Mouse (Mus musculus): ENCODE measurements at regions not wholly inside any gene's neighbourhood (a gene's known extent, or its start where the extent isn't known, plus 50 kb on each side); places are given as distances from the start of the nearest gene placed in this dataset.
A peak's percentile ranks its signal among the peaks of the same experiment; 100 is the strongest.

DNA sequence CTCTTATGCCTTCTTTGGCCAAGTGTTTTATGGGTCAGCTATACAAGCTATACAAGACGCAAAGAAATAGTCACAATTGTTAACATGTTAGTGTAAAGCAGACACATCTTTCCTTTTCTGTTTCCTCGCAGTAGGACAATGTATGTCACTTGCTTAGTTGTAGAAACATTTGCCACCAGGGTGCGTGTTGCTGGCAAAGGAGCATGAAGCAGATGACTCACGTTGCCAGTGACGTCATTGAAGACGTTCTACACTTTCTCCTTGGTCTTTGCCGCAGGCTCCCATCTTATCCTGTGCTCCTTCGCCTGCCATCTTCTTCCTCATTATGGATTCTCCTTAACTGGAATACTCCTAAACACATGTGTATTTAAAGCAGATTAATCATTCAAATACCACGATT lies 188.5 kb upstream of the Adra1b start:
- Histone ChIP-seq H3K9me3 (ENCODE audit: control insufficient read depth, low read length) (0 out of 2 replicates have a peak, but pooled peaks cover 4% of the 10 kb centered on the region), H3K4me2 (replicated peaks) (no peak overlapping the region), H3K27me3 (ENCODE audit: control insufficient read depth, insufficient read depth, low read length) (no peaks in the 10 kb centered on the region), H3K9ac (no peak overlapping the region), H3K27ac (no peak overlapping the region), H3K4me3 (replicated peaks; ENCODE audit: low read length) (no peak overlapping the region), H3K36me3 (replicated peaks; ENCODE audit: control insufficient read depth, insufficient read depth) (no peaks in the 10 kb centered on the region), H3K4me1 (replicated peaks; ENCODE audit: control insufficient read depth, insufficient read depth, low read length) (no peaks in the 10 kb centered on the region)
- WGBS, result 93% methylated on average over 9 of the region's 9 CpGs
- no peak for ATAC-seq (ENCODE audit: low FRiP score)
- DNase-seq (ENCODE audit: low spot score), result no peak

- no peak overlapping the region for H3K4me2 ChIP-seq (replicated peaks)
- no peak for DNase-seq (ENCODE audit: low spot score)
- WGBS, result 74% methylated on average over 4 of the region's 4 CpGs
- H3K4me1 ChIP-seq (replicated peaks; ENCODE audit: control insufficient read depth, insufficient read depth, low read length), result no peaks in the 10 kb centered on the region
- H3K36me3 ChIP-seq (replicated peaks; ENCODE audit: control insufficient read depth, insufficient read depth), result no peaks in the 10 kb centered on the region
- no peak overlapping the region for H3K4me3 ChIP-seq (replicated peaks; ENCODE audit: low read length)
- ATAC-seq (ENCODE audit: low FRiP score), result no peak
- 0 out of 2 replicates have a peak, but pooled peaks cover 4% of the 10 kb centered on the region for H3K9me3 ChIP-seq (ENCODE audit: control insufficient read depth, low read length)
- no peaks in the 10 kb centered on the region for H3K27me3 ChIP-seq (ENCODE audit: control insufficient read depth, insufficient read depth, low read length)
- H3K9ac ChIP-seq, result no peak overlapping the region
- H3K27ac ChIP-seq, result no peak overlapping the region
These were observed 194.3 kb upstream of the Adra1b start for GRCm38 (mm10) chr11:44095280-44095679.

DNA sequence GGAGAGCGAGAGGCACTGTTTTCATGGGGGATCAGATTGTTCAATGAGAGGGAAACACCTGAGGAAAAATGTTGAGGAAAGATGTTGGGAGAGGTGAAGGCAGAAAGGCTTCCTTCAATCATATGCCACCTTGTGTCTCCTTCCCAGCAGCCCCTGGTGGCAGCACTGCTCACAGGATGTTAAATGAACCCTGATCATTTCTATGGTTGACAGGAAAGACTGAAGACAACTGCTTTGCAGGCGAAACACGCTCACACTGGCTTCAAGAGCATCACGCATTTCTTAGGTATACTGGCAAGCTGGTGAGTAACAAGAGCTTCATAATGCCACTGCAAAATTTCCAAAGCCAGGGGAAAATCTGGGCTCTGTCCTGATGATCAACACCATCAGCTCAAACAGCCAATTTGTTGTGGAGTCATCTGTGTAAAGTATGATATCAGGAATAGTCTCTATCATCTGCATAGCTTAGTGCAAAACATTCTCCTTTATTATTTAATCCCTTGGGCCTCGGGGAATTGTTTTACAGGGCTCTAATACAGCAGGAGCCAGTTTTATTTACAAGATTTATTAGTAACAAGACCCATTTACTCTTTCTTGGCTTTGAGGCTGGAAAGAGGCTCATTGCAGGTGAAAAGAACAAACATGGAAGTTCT lies 202.3 kb upstream of the Adra1b start:
- WGBS, result 75% methylated on average over 5 of the region's 5 CpGs
- Histone ChIP-seq H3K9me3 (ENCODE audit: control insufficient read depth, low read length) (no peaks in the 10 kb centered on the region), H3K36me3 (replicated peaks; ENCODE audit: control insufficient read depth, insufficient read depth) (no peaks in the 10 kb centered on the region), H3K9ac (no peak overlapping the region), H3K27ac (no peak overlapping the region), H3K4me3 (replicated peaks; ENCODE audit: low read length) (no peak overlapping the region), H3K4me1 (replicated peaks; ENCODE audit: control insufficient read depth, insufficient read depth, low read length) (0 out of 2 replicates have a peak, but pooled peaks cover 7% of the 10 kb centered on the region), H3K27me3 (ENCODE audit: control insufficient read depth, insufficient read depth, low read length) (no peaks in the 10 kb centered on the region), H3K4me2 (replicated peaks) (no peak overlapping the region)
- DNase-seq (ENCODE audit: low spot score), result no peak
- ATAC-seq (ENCODE audit: low FRiP score), result no peak

- Histone ChIP-seq H3K27ac (no peak overlapping the region), H3K4me3 (replicated peaks; ENCODE audit: low read length) (no peak overlapping the region), H3K9ac (no peak overlapping the region), H3K27me3 (ENCODE audit: control insufficient read depth, insufficient read depth, low read length) (no peaks in the 10 kb centered on the region), H3K36me3 (replicated peaks; ENCODE audit: control insufficient read depth, insufficient read depth) (no peaks in the 10 kb centered on the region), H3K9me3 (ENCODE audit: control insufficient read depth, low read length) (no peaks in the 10 kb centered on the region), H3K4me1 (replicated peaks; ENCODE audit: control insufficient read depth, insufficient read depth, low read length) (0 out of 2 replicates have a peak, but pooled peaks cover 7% of the 10 kb centered on the region), H3K4me2 (replicated peaks) (no peak overlapping the region)
- peak; percentile 59; the same call in 1 of the 2 replicates for ATAC-seq (ENCODE audit: low FRiP score)
- DNase-seq (ENCODE audit: low spot score), result peak; percentile 69
These were observed 202.8 kb upstream of the Adra1b start for GRCm38 (mm10) chr11:44103841-44104191.

- ATAC-seq (ENCODE audit: low FRiP score) (no peak), DNase-seq (ENCODE audit: low spot score) (no peak)
- WGBS, result 80% methylated on average over 1 of the region's 1 CpGs
- no peak overlapping the region for H3K4me2 ChIP-seq (replicated peaks)
- no peak overlapping the region for H3K9ac ChIP-seq
- no peaks in the 10 kb centered on the region for H3K27me3 ChIP-seq (ENCODE audit: control insufficient read depth, insufficient read depth, low read length)
- H3K36me3 ChIP-seq (replicated peaks; ENCODE audit: control insufficient read depth, insufficient read depth), result no peaks in the 10 kb centered on the region
- 0 out of 2 replicates have a peak, but pooled peaks cover 7% of the 10 kb centered on the region for H3K4me1 ChIP-seq (replicated peaks; ENCODE audit: control insufficient read depth, insufficient read depth, low read length)
- H3K4me3 ChIP-seq (replicated peaks; ENCODE audit: low read length), result no peak overlapping the region
- H3K27ac ChIP-seq, result no peak overlapping the region
- no peaks in the 10 kb centered on the region for H3K9me3 ChIP-seq (ENCODE audit: control insufficient read depth, low read length)
These were observed 205.2 kb upstream of the Adra1b start for GRCm38 (mm10) chr11:44106231-44106630.

- Histone ChIP-seq H3K36me3 (replicated peaks; ENCODE audit: control insufficient read depth, insufficient read depth) (no peaks in the 10 kb centered on the region), H3K4me2 (replicated peaks) (no peak overlapping the region), H3K4me1 (replicated peaks; ENCODE audit: control insufficient read depth, insufficient read depth, low read length) (no peaks in the 10 kb centered on the region), H3K4me3 (replicated peaks; ENCODE audit: low read length) (no peak overlapping the region), H3K9me3 (ENCODE audit: control insufficient read depth, low read length) (no peaks in the 10 kb centered on the region), H3K9ac (no peak overlapping the region), H3K27me3 (ENCODE audit: control insufficient read depth, insufficient read depth, low read length) (no peaks in the 10 kb centered on the region), H3K27ac (no peak overlapping the region)
- WGBS, result 43% methylated on average over 5 of the region's 5 CpGs
- DNase-seq (ENCODE audit: low spot score) (no peak), ATAC-seq (ENCODE audit: low FRiP score) (peak; percentile 34; the same call in 1 of the 2 replicates)
These were observed 210.5 kb upstream of the Adra1b start for GRCm38 (mm10) chr11:44111525-44111924.

- no peaks in the 10 kb centered on the region for H3K9me3 ChIP-seq (ENCODE audit: control insufficient read depth, low read length)
- no peak overlapping the region for H3K4me2 ChIP-seq (replicated peaks)
- DNase-seq (ENCODE audit: low spot score) (no peak), ATAC-seq (ENCODE audit: low FRiP score) (no peak)
- H3K27me3 ChIP-seq (ENCODE audit: control insufficient read depth, insufficient read depth, low read length), result no peaks in the 10 kb centered on the region
- no peak overlapping the region for H3K9ac ChIP-seq
- no peak overlapping the region for H3K4me3 ChIP-seq (replicated peaks; ENCODE audit: low read length)
- 38% methylated on average over 9 of the region's 9 CpGs for WGBS
- H3K36me3 ChIP-seq (replicated peaks; ENCODE audit: control insufficient read depth, insufficient read depth), result no peaks in the 10 kb centered on the region
- H3K4me1 ChIP-seq (replicated peaks; ENCODE audit: control insufficient read depth, insufficient read depth, low read length), result peaks cover 3% of the 10 kb centered on the region; the same call in 1 of the 2 replicates
- H3K27ac ChIP-seq, result no peak overlapping the region
These were observed 226.1 kb upstream of the Adra1b start for GRCm38 (mm10) chr11:44127088-44127487.

GRCm38 (mm10) chr11:44128481-44128880 lies 227.5 kb upstream of the Adra1b start:
- H3K4me1 ChIP-seq (replicated peaks; ENCODE audit: control insufficient read depth, insufficient read depth, low read length), result peaks cover 3% of the 10 kb centered on the region; the same call in 1 of the 2 replicates
- 95% methylated on average over 6 of the region's 6 CpGs for WGBS
- no peaks in the 10 kb centered on the region for H3K9me3 ChIP-seq (ENCODE audit: control insufficient read depth, low read length)
- no peaks in the 10 kb centered on the region for H3K36me3 ChIP-seq (replicated peaks; ENCODE audit: control insufficient read depth, insufficient read depth)
- no peak for ATAC-seq (ENCODE audit: low FRiP score)
- H3K4me3 ChIP-seq (replicated peaks; ENCODE audit: low read length), result no peak overlapping the region
- H3K27ac ChIP-seq, result no peak overlapping the region
- no peaks in the 10 kb centered on the region for H3K27me3 ChIP-seq (ENCODE audit: control insufficient read depth, insufficient read depth, low read length)
- DNase-seq (ENCODE audit: low spot score), result no peak
- no peak overlapping the region for H3K4me2 ChIP-seq (replicated peaks)
- H3K9ac ChIP-seq, result no peak overlapping the region

GRCm38 (mm10) chr11:44133244-44133643 lies 232.2 kb upstream of the Adra1b start:
- no peak for ATAC-seq (ENCODE audit: low FRiP score)
- 73% methylated on average over 7 of the region's 7 CpGs for WGBS

DNA sequence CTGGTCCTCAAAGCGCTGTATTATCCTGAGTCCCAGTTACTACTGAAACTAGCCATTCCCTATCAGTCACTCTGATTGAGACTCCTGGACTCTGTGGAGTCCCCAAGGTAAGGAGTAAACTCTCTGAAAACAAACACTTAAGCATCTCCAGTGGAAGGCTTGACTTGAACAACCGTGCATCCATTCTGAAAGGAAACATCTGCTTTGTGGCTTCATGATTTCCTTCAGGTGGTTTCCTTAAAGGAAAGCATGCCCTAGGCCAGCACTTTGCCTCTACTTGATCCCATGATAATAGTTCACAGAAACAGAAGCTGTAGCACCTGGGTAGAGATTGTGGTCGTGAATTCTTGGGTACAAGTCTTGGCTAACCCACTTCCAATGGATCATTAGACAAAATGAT lies 235.0 kb upstream of the Adra1b start:
- no peak overlapping the region for H3K4me2 ChIP-seq (replicated peaks)
- H3K4me1 ChIP-seq (replicated peaks; ENCODE audit: control insufficient read depth, insufficient read depth, low read length), result no peaks in the 10 kb centered on the region
- no peak overlapping the region for H3K4me3 ChIP-seq (replicated peaks; ENCODE audit: low read length)
- no peaks in the 10 kb centered on the region for H3K9me3 ChIP-seq (ENCODE audit: control insufficient read depth, low read length)
- no peaks in the 10 kb centered on the region for H3K36me3 ChIP-seq (replicated peaks; ENCODE audit: control insufficient read depth, insufficient read depth)
- no peak for DNase-seq (ENCODE audit: low spot score)
- H3K27me3 ChIP-seq (ENCODE audit: control insufficient read depth, insufficient read depth, low read length), result no peaks in the 10 kb centered on the region
- no peak overlapping the region for H3K9ac ChIP-seq
- ATAC-seq (ENCODE audit: low FRiP score), result no peak
- H3K27ac ChIP-seq, result no peak overlapping the region
- WGBS, result 87% methylated on average over 3 of the region's 3 CpGs

More at GRCm38 (mm10) chr11:44133244-44133643, 232.2 kb upstream of the Adra1b start:
- Histone ChIP-seq H3K27me3 (ENCODE audit: control insufficient read depth, insufficient read depth, low read length) (no peaks in the 10 kb centered on the region), H3K9me3 (ENCODE audit: control insufficient read depth, low read length) (no peaks in the 10 kb centered on the region), H3K27ac (no peak overlapping the region), H3K36me3 (replicated peaks; ENCODE audit: control insufficient read depth, insufficient read depth) (no peaks in the 10 kb centered on the region), H3K4me2 (replicated peaks) (no peak overlapping the region), H3K9ac (no peak overlapping the region), H3K4me3 (replicated peaks; ENCODE audit: low read length) (no peak overlapping the region), H3K4me1 (replicated peaks; ENCODE audit: control insufficient read depth, insufficient read depth, low read length) (no peaks in the 10 kb centered on the region)
- DNase-seq (ENCODE audit: low spot score), result no peak
